8 mouse cellular contexts compared by ENCODE assay signal in the genomic region with DNA sequence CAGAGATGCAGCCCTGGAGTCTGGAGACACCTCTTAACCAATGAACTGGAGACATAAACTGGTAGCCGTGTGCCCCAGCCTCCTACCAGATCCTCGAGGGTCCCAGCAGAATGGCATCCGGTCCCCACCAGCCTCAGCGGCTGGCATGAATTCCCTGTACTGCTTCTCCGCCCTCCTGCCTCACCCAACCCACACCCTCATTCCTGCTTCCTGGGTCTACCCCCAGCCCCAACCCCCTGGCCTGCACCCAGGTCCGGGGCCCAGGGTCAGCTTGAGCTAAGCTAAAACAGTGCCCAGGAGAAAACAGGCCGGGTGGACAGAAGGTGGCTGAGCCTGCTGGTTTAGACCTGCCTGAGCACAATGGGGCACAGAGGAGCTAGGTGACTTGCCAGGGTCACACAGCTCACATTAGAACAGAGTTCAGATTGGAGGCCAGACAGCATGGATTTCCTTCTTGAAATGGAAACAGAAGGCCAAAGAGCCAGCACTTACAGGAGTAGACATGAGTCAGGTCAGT. TPM values are rescaled to one million over a fixed set of nuclear protein-coding genes. Genes with fewer than 3 reads are reported as not detected.
DNase-seq lines count a peak whose midpoint lies in the region; ATAC-seq lines count a peak whose summit lies in the region.

No protein-coding gene starts in this region.

- peak overlapping the region; percentile 42 for H3K4me2 ChIP-seq in liver, embryonic 11.5 days
- peak overlapping the region; percentile 31; the same call in 1 of the 2 replicates for H3K4me2 ChIP-seq in forebrain, embryonic 12.5 days
- peak overlapping the region; percentile 21; the same call in 1 of the 2 replicates for H3K4me2 ChIP-seq in neural tube, embryonic 14.5 days (ENCODE audit: low read depth, low read length)

- H3K9me3 ChIP-seq in liver, embryonic 11.5 days (ENCODE audit: control insufficient read depth, low read length): no peaks in the 10 kb centered on the region
- H3K9me3 ChIP-seq in forebrain, embryonic 12.5 days: no peaks in the 10 kb centered on the region
- no peaks in the 10 kb centered on the region for H3K9me3 ChIP-seq in neural tube, embryonic 14.5 days (ENCODE audit: control insufficient read depth, low read length)

- peaks cover 3% of the 10 kb centered on the region for H3K36me3 ChIP-seq in liver, embryonic 11.5 days (ENCODE audit: control insufficient read depth, insufficient read depth, low read length)
- H3K36me3 ChIP-seq in forebrain, embryonic 12.5 days (replicated peaks): no peaks in the 10 kb centered on the region
- H3K36me3 ChIP-seq in neural tube, embryonic 14.5 days (ENCODE audit: control insufficient read depth, insufficient read depth, low read length): no peaks in the 10 kb centered on the region

- no peak for ATAC-seq in liver, embryonic 11.5 days (replicated peaks; ENCODE audit: low FRiP score)
- no peak for ATAC-seq in forebrain, embryonic 12.5 days (ENCODE audit: low FRiP score)
- ATAC-seq in neural tube, embryonic 14.5 days (ENCODE audit: low read depth): peak; percentile 22; the same call in 1 of the 2 replicates

- H3K27me3 ChIP-seq in liver, embryonic 11.5 days (replicated peaks; ENCODE audit: control insufficient read depth, insufficient read depth, low read length): no peaks in the 10 kb centered on the region; the same call in 1 of the 2 replicates
- H3K27me3 ChIP-seq in forebrain, embryonic 12.5 days: no peaks in the 10 kb centered on the region
- no peaks in the 10 kb centered on the region for H3K27me3 ChIP-seq in neural tube, embryonic 14.5 days (ENCODE audit: control insufficient read depth, insufficient read depth, low read length)

- peaks cover 81% of the 10 kb centered on the region for H3K4me1 ChIP-seq in liver, embryonic 11.5 days (replicated peaks; ENCODE audit: control insufficient read depth, insufficient read depth, low read length)
- H3K4me1 ChIP-seq in forebrain, embryonic 12.5 days: peaks cover 84% of the 10 kb centered on the region
- peaks cover 71% of the 10 kb centered on the region for H3K4me1 ChIP-seq in neural tube, embryonic 14.5 days (ENCODE audit: control insufficient read depth, insufficient read depth, low read length)

- H3K9ac ChIP-seq in liver, embryonic 11.5 days (ENCODE audit: low read depth, low read length): no peak overlapping the region
- H3K9ac ChIP-seq in forebrain, embryonic 12.5 days: no peak overlapping the region
- H3K9ac ChIP-seq in neural tube, embryonic 14.5 days (replicated peaks; ENCODE audit: low read depth, low read length): peak overlapping the region; percentile 46

- no peak overlapping the region for H3K4me3 ChIP-seq in liver, embryonic 11.5 days (ENCODE audit: low read depth, low read length)
- H3K4me3 ChIP-seq in forebrain, embryonic 12.5 days (replicated peaks): no peak overlapping the region
- H3K4me3 ChIP-seq in neural tube, embryonic 14.5 days (ENCODE audit: low read depth, low read length): no peak overlapping the region

- 67% methylated on average over 7 of the region's 7 CpGs for WGBS in liver, embryonic 11.5 days
- 69% methylated on average over 7 of the region's 7 CpGs for WGBS in forebrain, embryonic 12.5 days
- WGBS in neural tube, embryonic 14.5 days: 38% methylated on average over 7 of the region's 7 CpGs

- intact Hi-C loops in left cerebral cortex, postnatal 25 days (cut with DNase I): no loop called here

- peak overlapping the region; percentile 49 for H3K27ac ChIP-seq in liver, embryonic 11.5 days (ENCODE audit: low read depth, low read length)
- peak overlapping the region; percentile 77 for H3K27ac ChIP-seq in forebrain, embryonic 12.5 days
- H3K27ac ChIP-seq in neural tube, embryonic 14.5 days (ENCODE audit: low read depth, low read length): peak overlapping the region; percentile 70; the same call in 1 of the 2 replicates

- DNase-seq in liver, embryonic 11.5 days (ENCODE audit: low spot score): no peak
- no peak for DNase-seq in liver
- DNase-seq in kidney, postnatal 36 days: peak; percentile 44 to 45
- DNase-seq in urinary bladder, adult 2 months (ENCODE audit: low spot score): no peak
- DNase-seq in left cerebral cortex, postnatal 25 days (ENCODE audit: low spot score in 2 of 2): no peak
- DNase-seq in ovary, adult 18-20 months (ENCODE audit: low spot score): no peak

RNA-seq across cellular contexts. Expression of a gene that starts 8.2 kb away (rescaled TPM):
- 132 and 155 TPM in 2 replicates for polyA plus RNA-seq in liver, embryonic 11.5 days (2014; fragmentation: Nextera tagmentation; extraction: Ambion mirVana)
- 148 and 282 TPM in 2 replicates for polyA plus RNA-seq in forebrain, embryonic 12.5 days (2016; fragmentation: Nextera tagmentation; extraction: Ambion mirVana)
- polyA plus RNA-seq in neural tube, embryonic 14.5 days (2014; fragmentation: Nextera tagmentation; extraction: Ambion mirVana): 228 and 232 TPM in 2 replicates
- 88.9 and 123 TPM in 2 replicates for polyA plus RNA-seq in urinary bladder, adult 2 months (2012; rRNA removed)
- total RNA-seq in left cerebral cortex, postnatal 25 days (2021): 10 to 100 TPM; 57.2 to 62.6 TPM

RNA-seq across cellular contexts. Expression of a gene that starts 29.9 kb away (rescaled TPM):
- polyA plus RNA-seq in liver, embryonic 11.5 days (2014; fragmentation: Nextera tagmentation; extraction: Ambion mirVana): 9.1 TPM in 2 replicates
- polyA plus RNA-seq in forebrain, embryonic 12.5 days (2016; fragmentation: Nextera tagmentation; extraction: Ambion mirVana): 9.9 and 10.9 TPM in 2 replicates
- polyA plus RNA-seq in neural tube, embryonic 14.5 days (2014; fragmentation: Nextera tagmentation; extraction: Ambion mirVana): 15.3 and 15.5 TPM in 2 replicates
- polyA plus RNA-seq in urinary bladder, adult 2 months (2012; rRNA removed): 10.6 and 11.6 TPM in 2 replicates
- total RNA-seq in left cerebral cortex, postnatal 25 days (2021): 1 to 10 TPM; 5.4 to 6.0 TPM

RNA-seq across cellular contexts. Expression of a gene that starts 53.9 kb away (rescaled TPM):
- 9.5 and 10.3 TPM in 2 replicates for polyA plus RNA-seq in liver, embryonic 11.5 days (2014; fragmentation: Nextera tagmentation; extraction: Ambion mirVana)
- 10.9 and 12.7 TPM in 2 replicates for polyA plus RNA-seq in forebrain, embryonic 12.5 days (2016; fragmentation: Nextera tagmentation; extraction: Ambion mirVana)
- polyA plus RNA-seq in neural tube, embryonic 14.5 days (2014; fragmentation: Nextera tagmentation; extraction: Ambion mirVana): 8.1 and 8.9 TPM in 2 replicates
- 16.0 and 16.4 TPM in 2 replicates for polyA plus RNA-seq in urinary bladder, adult 2 months (2012; rRNA removed)
- total RNA-seq in left cerebral cortex, postnatal 25 days (2021): 10 to 100 TPM; 17.0 to 17.4 TPM

Comparison
In these comparisons a context has a peak if more than half of its experiments do, and no peak if none do; other contexts are left out.
1. DNase-seq: peak in kidney, postnatal 36 days (2 of 2); none in liver, embryonic 11.5 days (single experiment), liver (single experiment), urinary bladder, adult 2 months (single experiment), left cerebral cortex, postnatal 25 days (0 of 2) and ovary, adult 18-20 months (single experiment).
2. Peak in every context shown above with its lines, with median percentiles within 50 percentile points of each other: H3K27ac ChIP-seq and H3K4me2 ChIP-seq.